Mouse (Mus musculus): Measurements from ENCODE around the gene Rpl7a. TPM values are rescaled to one million over a fixed set of nuclear protein-coding genes. Genes with fewer than 3 reads are reported as not detected.
"Not testable (repeated sequence)": the region's sequence is repeated elsewhere in the genome, so short reads cannot be mapped to it uniquely, and the experiment has no call there.

The Rpl7a gene
- total RNA-seq (2021): 100 to 1,000 TPM; 245 to 261 TPM
- long read RNA-seq, experiment 1, transcript Rpl7a-201 (8 exons, 914 nt): major isoform, 8 of 20 reads
- long read RNA-seq, experiment 1, partial matches to known transcripts: 8 of 20 reads
- long read RNA-seq, experiment 1, other reads (novel, unspliced or antisense): 1 of 20 reads
- long read RNA-seq, experiment 2, transcript Rpl7a-201 (8 exons, 914 nt): major isoform, 14 of 23 reads
- long read RNA-seq, experiment 2, partial matches to known transcripts: 8 of 23 reads
- long read RNA-seq, experiment 2, other reads (novel, unspliced or antisense): 1 of 23 reads

DNA sequence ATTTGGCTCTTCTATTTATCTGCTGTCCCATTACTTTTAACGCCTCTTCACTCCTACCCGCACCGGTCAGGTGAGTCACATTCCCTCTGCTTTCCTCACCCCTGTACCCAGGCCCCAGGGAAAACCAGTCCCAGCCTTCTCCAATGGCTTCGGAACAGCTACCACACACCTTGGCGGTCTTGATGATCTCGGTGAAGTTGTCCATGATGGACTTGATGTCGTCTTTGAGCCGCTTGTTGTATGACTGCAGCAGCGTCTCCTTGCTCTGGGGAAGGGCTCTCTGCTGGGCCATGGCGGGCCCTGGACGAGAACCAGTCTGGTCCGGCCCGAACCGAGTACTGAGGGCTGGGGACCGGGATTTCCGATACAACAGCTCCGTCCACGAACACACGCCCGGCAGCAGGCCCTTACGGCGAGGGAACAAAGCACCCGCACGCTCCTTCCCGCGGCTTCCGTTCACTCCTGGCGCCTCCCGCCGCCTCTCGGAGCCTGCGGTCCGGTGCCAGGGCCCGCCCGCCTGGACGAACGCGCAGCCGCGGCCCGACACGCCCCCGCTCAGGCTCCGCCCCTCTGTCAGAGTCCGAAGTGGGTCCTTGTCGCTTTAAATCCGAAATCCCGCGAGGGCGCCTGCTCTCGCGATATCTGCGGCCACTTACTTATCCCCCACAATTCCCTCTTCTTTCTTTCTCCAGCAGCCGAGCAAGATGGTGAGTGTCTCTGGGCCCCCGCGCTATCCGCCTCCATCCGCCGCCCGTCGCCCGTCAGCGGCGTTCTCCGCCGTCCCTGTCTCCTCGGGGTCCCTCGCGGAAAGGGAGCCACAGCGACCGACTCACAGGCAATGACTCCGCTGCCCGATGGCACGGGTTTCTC lies at the start of gene Rpl7a, which contains the start of gene Med22:
TSS of gene Rpl7a (plus strand) at position 641 of the 870 bp plus-strand sequence.
TSS of gene Med22 (minus strand) at position 554 of the 870 bp plus-strand sequence.
- no peak for TF ChIP-seq CTCF (conservative IDR thresholded peaks at IDR 0.05)
- Histone ChIP-seq H3K4me3 (peak within 1 kb of the TSS; percentile 91), H3K27ac (peak within 1 kb of the TSS; percentile 95)
- peak; percentile 99 to 100 for DNase-seq (ENCODE audit: low spot score in 2 of 2)

DNA sequence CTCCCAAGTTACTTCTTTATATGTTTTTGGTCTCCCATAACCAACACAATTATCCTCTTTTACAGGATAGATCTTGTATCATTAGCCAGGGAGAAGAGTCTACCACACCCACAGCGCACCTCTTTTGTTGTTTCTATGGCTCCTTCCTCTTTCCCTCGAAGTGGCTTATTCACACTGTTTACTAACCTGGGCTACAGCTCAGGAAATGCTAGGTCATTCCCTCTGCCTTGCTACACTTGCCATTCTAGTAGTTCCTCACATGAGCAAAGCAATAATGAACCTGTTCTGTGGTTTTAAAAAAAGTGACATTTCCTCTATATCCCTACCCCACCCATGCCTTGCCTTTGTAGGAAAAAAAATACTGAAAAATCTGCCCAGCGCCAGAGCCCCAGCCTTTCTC lies 47.7 kb upstream of the Rpl7a start:
- H3K4me3 ChIP-seq: no peak overlapping the region
- TF ChIP-seq CTCF (conservative IDR thresholded peaks at IDR 0.05): no peak
- DNase-seq (ENCODE audit: low spot score in 2 of 2): no peak
- no peak overlapping the region for H3K27ac ChIP-seq

DNA sequence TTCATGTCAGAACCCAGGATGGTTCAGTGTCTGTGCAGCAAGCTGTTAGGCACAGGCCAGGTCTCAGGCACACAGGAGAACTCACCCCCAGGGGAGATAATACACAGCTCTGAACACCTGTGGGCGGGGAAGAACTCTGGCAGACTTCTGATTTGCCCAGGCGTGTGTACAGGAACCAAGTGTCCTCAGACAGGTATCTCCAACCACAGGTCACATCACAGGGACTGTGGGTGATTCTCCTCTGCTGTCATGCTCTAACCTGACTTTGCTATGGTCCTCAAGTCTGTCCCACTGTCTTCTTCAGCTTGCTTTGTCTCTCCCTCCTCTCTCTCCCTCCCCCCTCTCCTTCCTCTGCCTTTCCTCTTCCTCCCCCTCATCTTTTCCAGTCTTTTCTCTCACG lies 45.7 kb upstream of the Rpl7a start, which contains the start of gene Abo:
TSS of gene Abo (minus strand) at position 101 of the 400 bp plus-strand sequence.
- no peak for TF ChIP-seq CTCF (conservative IDR thresholded peaks at IDR 0.05)
- no peak within 1 kb of the TSS for H3K27ac ChIP-seq
- no peak within 1 kb of the TSS for H3K4me3 ChIP-seq
- DNase-seq (ENCODE audit: low spot score in 2 of 2): no peak

DNA sequence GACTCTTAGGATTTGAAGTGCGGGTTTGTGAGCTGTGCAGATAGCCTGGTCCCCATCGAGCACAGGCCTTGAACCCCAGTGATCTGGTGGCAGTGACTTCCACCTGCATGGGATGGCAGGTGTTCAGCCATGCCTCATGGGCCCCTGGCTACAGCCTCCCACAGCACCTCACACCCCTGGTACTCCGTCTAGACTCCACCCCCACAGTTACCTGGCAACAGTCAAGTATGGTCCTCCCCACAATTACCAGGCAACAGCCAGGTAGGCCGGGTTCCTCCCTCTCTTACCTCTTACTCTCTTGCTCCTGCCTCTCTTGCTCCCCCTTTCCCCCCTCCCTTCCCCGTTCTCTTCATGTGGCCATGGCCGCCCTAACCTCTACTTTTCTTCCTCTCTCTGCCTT lies 39.9 kb upstream of the Rpl7a start:
- TF ChIP-seq CTCF (conservative IDR thresholded peaks at IDR 0.05): no peak
- no peak for DNase-seq (ENCODE audit: low spot score in 2 of 2)
- Histone ChIP-seq H3K4me3 (no peak overlapping the region), H3K27ac (no peak overlapping the region)

DNA sequence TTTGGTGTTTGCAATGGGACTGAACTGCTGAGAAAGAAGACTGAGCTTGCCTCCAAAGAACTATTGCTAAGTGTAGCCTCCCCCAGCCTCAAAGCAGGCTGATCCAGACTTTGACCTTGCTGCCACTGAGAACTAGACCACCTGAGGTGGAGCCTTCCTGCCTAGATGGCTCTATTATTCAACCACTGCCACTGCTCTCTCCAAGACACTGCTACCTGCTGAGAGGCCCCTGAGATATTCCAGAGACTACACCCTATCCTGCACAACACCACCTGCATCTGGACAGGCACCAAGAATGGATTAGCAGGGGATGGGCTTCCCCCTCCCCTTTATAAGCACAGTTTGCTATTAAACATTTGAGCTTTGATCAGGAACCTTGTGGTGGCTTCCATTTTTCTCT lies 32.0 kb upstream of the Rpl7a start:
- no peak for DNase-seq (ENCODE audit: low spot score in 2 of 2)
- TF ChIP-seq CTCF (conservative IDR thresholded peaks at IDR 0.05): no peak
- Histone ChIP-seq H3K4me3 (no peak overlapping the region), H3K27ac (no peak overlapping the region)

DNA sequence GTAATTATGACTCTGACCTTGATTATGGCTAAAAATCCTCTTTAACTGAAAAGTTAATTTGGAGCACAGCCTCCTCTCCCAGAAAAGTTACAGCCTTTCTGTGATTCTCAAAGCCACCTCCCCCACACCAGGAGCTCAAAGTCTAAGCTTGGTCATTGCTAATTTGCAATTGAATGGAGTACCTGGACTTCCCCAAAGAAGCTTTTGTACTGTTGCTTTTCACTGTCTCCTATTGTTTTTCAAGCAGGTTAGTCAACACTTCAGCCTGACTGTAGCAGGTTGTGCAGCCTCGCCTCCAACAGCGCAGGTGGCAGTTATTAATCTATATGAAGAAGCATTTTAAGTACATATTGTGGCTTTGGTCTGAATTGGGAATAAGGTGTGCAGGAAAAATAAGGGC lies 25.0 kb upstream of the Rpl7a start:
- not testable (repeated sequence) for DNase-seq (ENCODE audit: low spot score in 2 of 2); H3K4me3 ChIP-seq

DNA sequence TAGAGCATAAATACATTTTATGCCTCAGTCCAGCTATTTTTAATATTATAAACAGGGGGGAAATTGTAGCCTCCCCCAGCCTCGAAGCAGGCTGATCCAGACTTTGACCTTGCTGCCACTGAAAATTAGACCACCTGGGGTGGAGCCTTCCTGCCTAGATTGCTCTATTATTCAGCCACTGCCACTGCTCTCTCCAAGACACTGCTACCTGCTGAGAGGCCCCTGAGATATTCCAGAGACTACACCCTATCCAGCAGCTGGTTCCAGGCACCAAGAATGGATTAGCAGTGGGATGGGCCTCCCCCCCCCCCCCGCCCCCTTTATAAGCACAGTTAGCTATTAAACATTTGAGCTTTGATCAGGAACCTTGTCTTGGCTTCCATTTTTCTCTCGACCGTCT lies 24.4 kb upstream of the Rpl7a start:
- H3K4me3 ChIP-seq; DNase-seq (ENCODE audit: low spot score in 2 of 2); H3K27ac ChIP-seq: not testable (repeated sequence)

More for the DNA sequence above, 25.0 kb upstream of the Rpl7a start:
- not testable (repeated sequence) for H3K27ac ChIP-seq

DNA sequence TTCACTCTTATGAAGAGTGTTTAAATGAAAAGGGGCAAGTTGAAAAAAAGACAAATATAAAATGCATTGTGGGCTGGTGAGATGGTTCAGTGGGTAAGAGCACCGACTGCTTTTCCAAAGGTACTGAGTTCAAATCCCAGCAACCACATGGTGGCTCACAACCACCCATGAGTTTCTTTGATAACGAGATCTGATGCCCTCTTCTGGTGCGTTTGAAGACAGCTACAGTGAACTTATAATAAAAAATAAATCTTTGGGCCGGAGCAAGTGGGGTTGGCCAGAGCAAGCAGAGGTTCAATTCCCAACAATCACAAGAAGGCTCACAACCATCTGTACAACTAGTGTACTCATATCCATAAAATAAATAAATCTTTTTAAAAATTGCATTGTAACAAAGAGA lies 14.7 kb upstream of the Rpl7a start:
- TF ChIP-seq CTCF (conservative IDR thresholded peaks at IDR 0.05): peak; percentile 56
- DNase-seq (ENCODE audit: low spot score in 2 of 2): no peak
- Histone ChIP-seq H3K4me3 (no peak overlapping the region), H3K27ac (no peak overlapping the region)

DNA sequence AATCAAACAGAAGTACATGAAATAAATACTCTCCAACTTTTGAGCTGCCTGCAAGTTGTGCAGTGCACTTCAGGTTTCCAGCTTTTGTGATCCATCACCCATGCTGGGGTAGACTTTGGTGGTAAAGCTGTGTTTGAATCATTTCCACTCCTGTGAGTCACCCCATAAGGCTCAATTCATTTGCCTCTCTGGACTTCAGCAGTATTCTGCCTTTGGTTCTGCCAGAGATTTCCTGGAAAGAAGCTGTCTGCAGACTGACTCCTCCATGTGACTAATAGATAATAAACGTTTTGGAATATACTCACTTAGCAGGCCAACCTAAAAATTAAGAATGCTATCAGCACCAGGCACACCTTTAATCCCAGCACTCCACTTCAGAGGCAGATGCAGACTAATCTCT lies 9.8 kb upstream of the Rpl7a start:
- no peak for TF ChIP-seq CTCF (conservative IDR thresholded peaks at IDR 0.05)
- H3K4me3 ChIP-seq: no peak overlapping the region
- no peak overlapping the region for H3K27ac ChIP-seq
- no peak for DNase-seq (ENCODE audit: low spot score in 2 of 2)

DNA sequence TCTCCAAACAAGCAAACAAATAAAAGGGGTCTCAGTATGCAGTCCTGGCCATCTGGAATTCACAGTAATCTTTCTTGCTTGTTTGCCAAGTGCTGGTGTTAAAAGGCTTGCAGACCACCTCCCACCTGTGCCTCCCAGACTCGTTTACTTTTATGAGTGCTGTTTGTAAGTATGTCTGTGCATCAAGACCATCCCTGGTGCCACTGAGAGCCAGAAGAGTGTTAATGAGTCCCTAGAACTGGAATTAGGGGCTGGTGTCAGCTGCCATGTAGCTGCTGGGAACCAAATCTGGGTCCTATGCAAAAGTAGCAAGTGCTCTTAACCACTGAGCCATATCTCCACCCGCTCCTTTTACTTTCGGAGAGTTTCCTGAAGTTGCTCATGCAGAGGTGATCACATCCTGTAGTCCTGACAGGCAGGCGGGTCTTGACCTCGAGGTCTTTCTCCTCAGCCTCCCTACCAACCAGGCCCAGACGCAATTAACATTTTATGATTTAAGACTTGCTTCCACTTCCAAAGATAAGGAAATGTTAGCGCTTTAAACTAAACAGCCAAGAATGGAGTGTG lies 8.6 kb upstream of the Rpl7a start:
- no peak for DNase-seq (ENCODE audit: low spot score in 2 of 2)

DNA sequence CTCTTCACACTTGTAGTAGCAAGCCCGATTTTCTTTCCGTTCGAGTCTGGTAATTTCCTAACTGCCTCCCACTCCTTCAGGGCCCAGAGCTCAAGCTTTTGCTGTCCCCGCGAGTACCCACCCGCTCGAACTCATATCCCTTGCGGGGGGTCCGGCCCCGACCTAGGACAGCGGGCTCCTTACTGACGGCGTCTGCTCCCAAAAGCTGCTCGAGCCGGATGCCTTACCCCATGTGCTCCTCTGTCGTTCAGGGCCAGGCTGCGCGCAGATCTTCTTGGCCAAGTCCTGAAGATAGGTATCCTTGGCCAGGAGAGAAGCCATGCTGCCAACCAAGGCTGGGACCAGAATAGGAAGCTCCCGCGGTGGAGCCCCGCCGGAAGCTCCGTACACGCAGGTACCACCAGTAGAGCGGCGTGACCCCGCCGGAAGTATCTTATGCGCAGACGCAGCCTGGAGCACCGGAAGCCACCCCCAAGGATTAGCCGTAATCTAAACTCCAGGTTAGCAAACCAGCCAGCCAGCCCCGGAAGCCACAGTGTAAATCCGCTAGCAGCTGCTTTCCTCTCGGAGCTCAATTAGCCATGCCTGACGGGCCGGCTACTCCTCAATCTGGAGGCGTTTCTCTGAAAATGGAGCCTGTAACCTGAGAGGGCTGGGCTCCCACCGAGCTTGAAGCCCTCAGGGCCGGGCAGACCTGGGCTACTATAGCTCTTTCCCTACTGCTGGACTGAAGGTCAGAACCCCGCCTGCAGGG lies 7.9 kb upstream of the Rpl7a start, which contains the start of gene Surf6:
TSS of gene Surf6 (minus strand) at position 413 of the 754 bp plus-strand sequence.
- DNase-seq (ENCODE audit: low spot score in 2 of 2): peak; percentile 95 to 97
- Histone ChIP-seq H3K27ac (peak within 1 kb of the TSS; percentile 92), H3K4me3 (peak within 1 kb of the TSS; percentile 90)
- no peak for TF ChIP-seq CTCF (conservative IDR thresholded peaks at IDR 0.05)

More for the DNA sequence above, 8.6 kb upstream of the Rpl7a start:
- TF ChIP-seq CTCF (conservative IDR thresholded peaks at IDR 0.05): no peak
- H3K27ac ChIP-seq: peak overlapping the region; percentile 92; the same call in 1 of the 2 replicates
- H3K4me3 ChIP-seq: peak overlapping the region; percentile 90

DNA sequence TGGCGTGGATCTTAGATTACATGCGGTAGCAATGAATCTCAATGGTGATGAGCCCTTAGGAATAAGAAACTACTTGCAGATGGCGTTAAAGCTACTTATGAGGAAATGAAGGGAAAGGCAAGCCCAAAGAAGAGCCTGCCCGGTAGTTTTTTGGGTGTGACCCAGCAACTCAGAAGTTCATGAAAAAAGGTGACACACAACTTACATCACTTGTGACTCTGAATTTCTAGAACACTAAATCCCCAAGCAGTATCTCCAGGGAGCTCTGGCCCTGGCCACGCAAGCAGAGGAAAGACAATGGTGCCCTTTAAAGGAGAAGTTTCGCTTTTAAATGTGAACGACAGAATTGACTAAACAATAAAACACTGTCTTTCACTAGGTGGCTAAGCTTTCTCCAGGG lies 7.3 kb upstream of the Rpl7a start:
- H3K27ac ChIP-seq: peak overlapping the region; percentile 92
- TF ChIP-seq CTCF (conservative IDR thresholded peaks at IDR 0.05): no peak
- no peak for DNase-seq (ENCODE audit: low spot score in 2 of 2)
- peak overlapping the region; percentile 90 for H3K4me3 ChIP-seq
